Mouse (Mus musculus): ENCODE results near the gene Rab6b.

GRCm38 (mm10) chr9:103174771-103175519 is 63.4 kb downstream of the Rab6b start:
- TF ChIP-seq CTCF (conservative IDR thresholded peaks at IDR 0.05; ENCODE audit: low read length), result peak; percentile 21; the same call in 1 of the 2 replicates
- no peak for TF ChIP-seq NANOG (IDR thresholded peaks at IDR 0.05; ENCODE audit: borderline replicate concordance, low read length)
- TF ChIP-seq POU5F1 (IDR thresholded peaks at IDR 0.05; ENCODE audit: borderline replicate concordance, low read length), result no peak
